Mouse (Mus musculus) forebrain, embryonic 10.5 days (tissue): ENCODE measurements around the gene Col4a1. TPM values are rescaled to one million over a fixed set of nuclear protein-coding genes. Genes with fewer than 3 reads are reported as not detected.
A peak's percentile ranks its signal among the peaks of the same experiment; 100 is the strongest.

Experiments used
- DNase-seq: peaks from one replicate; pipeline ENCODE4 v3.0.0-alpha.2; 2017; ENCODE audit warnings: low spot score; ENCODE audit errors: extremely low spot score
- H3K27ac ChIP-seq: fragments of 300-500 bp; sonication (generic); 2 replicates; pipeline ENCODE4 v1.5.1; 2016; ENCODE audit warnings: mild to moderate bottlenecking
- H3K27me3 ChIP-seq: fragments of 300-500 bp; sonication (generic); 2 replicates; pipeline ENCODE4 v1.6.1; 2016; ENCODE audit warnings: mild to moderate bottlenecking; ENCODE audit not compliant: poor library complexity, severe bottlenecking
- H3K36me3 ChIP-seq: fragments of 300-500 bp; sonication (generic); replicated peaks from 2 replicates; pipeline ENCODE4 v1.6.1; 2016; ENCODE audit warnings: mild to moderate bottlenecking, moderate library complexity
- H3K4me1 ChIP-seq: fragments of 300-500 bp; sonication (generic); 2 replicates; pipeline ENCODE4 v1.6.1; 2016
- H3K4me3 ChIP-seq: fragments of 300-500 bp; sonication (generic); 2 replicates; pipeline ENCODE4 v1.5.1; 2016; ENCODE audit warnings: mild to moderate bottlenecking, moderate library complexity
- H3K9me3 ChIP-seq: fragments of 300-500 bp; sonication (generic); 2 replicates; pipeline ENCODE4 v1.6.1; 2016; ENCODE audit warnings: mild to moderate bottlenecking, moderate library complexity
- WGBS: fragments of 180-500 bp; shearing (Covaris S2); methylation state at CpG from one replicate; pipeline ENCODE4 v1.1.7; 2016; 5-methylcytosine and 5-hydroxymethylcytosine counted together
- polyA plus RNA-seq: library from polyadenylated mRNA; unstranded; fragments of >200 nt; fragmentation: Nextera tagmentation; extraction: Ambion mirVana; gene quantifications from 2 replicates; pipeline ENCODE4 v1.2.1, GENCODE M21; 2016

The Col4a1 gene
- 123 and 129 TPM in 2 replicates for polyA plus RNA-seq

- peak; percentile 64 for DNase-seq
- H3K9me3 ChIP-seq: no peaks in the 10 kb centered on the region
- peak within 1 kb of the TSS; percentile 76 for H3K4me3 ChIP-seq
- WGBS: under 1% methylated on average over 86 of the region's 87 CpGs
- H3K27ac ChIP-seq: peak within 1 kb of the TSS; percentile 89
- peaks cover 97% of the 10 kb centered on the region for H3K27me3 ChIP-seq
- H3K36me3 ChIP-seq: peaks cover 6% of the 10 kb centered on the region
- peaks cover 88% of the 10 kb centered on the region for H3K4me1 ChIP-seq
These were observed at the start of gene Col4a1, which contains the start of gene Col4a2 for GRCm38 (mm10) chr8:11312349-11313175. Gene Col4a1, minus strand, starts transcription at chr8:11312826. Gene Col4a2, plus strand, starts transcription at chr8:11312805.

DNA sequence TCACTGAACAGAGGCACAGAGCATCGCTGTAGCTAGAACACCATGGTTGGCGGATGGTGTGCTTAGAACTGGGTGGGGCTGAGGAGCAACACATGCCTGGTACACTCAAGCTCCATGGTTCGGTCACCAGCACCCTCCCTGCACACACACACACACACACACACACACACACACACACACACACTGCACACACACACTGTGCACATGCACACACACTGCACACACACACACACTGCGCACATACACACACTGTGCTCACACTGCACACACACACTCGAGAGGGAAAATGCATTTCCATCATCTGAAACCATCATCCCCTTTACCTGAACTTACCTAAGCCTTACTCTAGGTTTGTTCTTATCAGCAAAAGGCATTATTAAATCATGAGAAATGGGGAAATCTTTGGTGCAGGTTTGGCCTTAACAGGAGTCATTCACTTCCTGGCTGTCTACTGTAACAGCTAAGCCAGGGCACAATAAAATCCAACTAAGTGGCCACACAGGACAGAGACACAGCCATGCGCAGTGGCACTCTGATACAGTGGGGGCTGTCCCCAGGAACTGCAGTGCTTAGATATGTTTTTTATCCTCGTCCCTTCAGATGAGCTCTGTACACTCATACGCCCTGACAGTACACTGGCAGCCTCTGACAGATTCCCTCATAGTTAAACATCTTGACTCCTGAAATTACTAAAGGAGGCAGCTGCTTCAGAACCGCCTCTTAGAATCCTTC, 49.1 kb upstream of the Col4a1 start:
- peaks cover 68% of the 10 kb centered on the region for H3K4me1 ChIP-seq
- H3K27me3 ChIP-seq: no peaks in the 10 kb centered on the region
- no peaks in the 10 kb centered on the region for H3K9me3 ChIP-seq
- H3K27ac ChIP-seq: peak overlapping the region; percentile 87
- no peak for DNase-seq
- H3K4me3 ChIP-seq: no peak overlapping the region
- WGBS: 70% methylated on average over 9 of the region's 9 CpGs
- peaks cover 7% of the 10 kb centered on the region for H3K36me3 ChIP-seq

GRCm38 (mm10) chr8:11359846-11360245, 47.2 kb upstream of the Col4a1 start:
- no peak for DNase-seq
- H3K4me3 ChIP-seq: no peak overlapping the region
- peaks cover 63% of the 10 kb centered on the region for H3K4me1 ChIP-seq
- H3K27ac ChIP-seq: peak overlapping the region; percentile 87
- 88% methylated on average over 5 of the region's 5 CpGs for WGBS
- peaks cover 12% of the 10 kb centered on the region for H3K36me3 ChIP-seq
- H3K9me3 ChIP-seq: no peaks in the 10 kb centered on the region
- no peaks in the 10 kb centered on the region for H3K27me3 ChIP-seq

- WGBS: 73% methylated on average over 7 of the region's 7 CpGs
- Histone ChIP-seq H3K4me1 (peaks cover 45% of the 10 kb centered on the region), H3K9me3 (no peaks in the 10 kb centered on the region), H3K4me3 (no peak overlapping the region), H3K27me3 (no peaks in the 10 kb centered on the region), H3K36me3 (peaks cover 21% of the 10 kb centered on the region), H3K27ac (peak overlapping the region; percentile 60)
- DNase-seq: no peak
These were observed 45.4 kb upstream of the Col4a1 start for GRCm38 (mm10) chr8:11357921-11358436.

DNA sequence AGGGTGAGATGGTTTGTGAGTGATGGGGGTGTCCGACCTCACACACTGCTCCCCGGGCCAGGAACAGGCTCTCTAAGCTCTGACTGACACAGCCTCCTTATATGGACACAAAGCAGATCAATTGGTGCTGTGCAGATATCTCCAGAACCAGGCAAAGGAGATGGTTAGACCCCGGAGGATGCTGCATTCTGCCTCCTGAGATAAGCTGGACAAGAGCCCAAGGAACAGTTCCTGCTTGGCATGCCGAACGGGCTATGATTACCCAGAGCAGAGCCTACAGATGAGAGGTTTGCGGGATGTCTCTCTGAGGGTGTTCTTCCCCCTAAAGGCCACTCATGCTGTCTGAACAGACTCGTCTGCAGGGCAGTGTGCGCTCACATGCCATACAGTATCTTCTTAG, 44.1 kb upstream of the Col4a1 start:
- WGBS: 92% methylated on average over 8 of the region's 8 CpGs

DNA sequence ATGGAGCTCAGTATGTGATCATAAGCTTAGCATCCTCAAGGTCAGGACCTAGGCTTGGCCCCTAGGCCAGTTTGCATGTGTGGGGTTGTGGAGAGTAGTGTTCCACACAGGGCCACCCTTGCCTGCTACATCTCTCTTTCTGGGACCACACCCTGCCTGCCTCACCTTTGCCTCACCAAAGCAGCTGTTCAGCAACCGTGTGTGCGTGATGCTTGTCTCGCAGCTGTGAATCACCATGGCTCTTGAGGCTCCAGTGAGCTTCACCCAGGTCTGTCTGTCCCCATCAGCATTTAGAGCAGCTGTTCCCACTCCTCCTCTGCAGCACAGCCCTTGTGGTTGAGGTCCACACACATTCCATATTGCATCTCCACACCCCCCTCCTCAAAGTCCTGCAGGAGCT, 43.3 kb upstream of the Col4a1 start:
- H3K27ac ChIP-seq: no peak overlapping the region
- no peak overlapping the region for H3K4me3 ChIP-seq
- H3K9me3 ChIP-seq: no peaks in the 10 kb centered on the region
- 97% methylated on average over 3 of the region's 3 CpGs for WGBS
- H3K27me3 ChIP-seq: no peaks in the 10 kb centered on the region
- no peak for DNase-seq
- H3K4me1 ChIP-seq: peaks cover 24% of the 10 kb centered on the region
- H3K36me3 ChIP-seq: peaks cover 21% of the 10 kb centered on the region

More for the DNA sequence above, 44.1 kb upstream of the Col4a1 start:
- H3K4me1 ChIP-seq: peaks cover 33% of the 10 kb centered on the region
- no peaks in the 10 kb centered on the region for H3K9me3 ChIP-seq
- H3K4me3 ChIP-seq: no peak overlapping the region
- no peak for DNase-seq
- H3K36me3 ChIP-seq: peaks cover 21% of the 10 kb centered on the region
- no peaks in the 10 kb centered on the region for H3K27me3 ChIP-seq
- no peak overlapping the region; the same call in 1 of the 2 replicates for H3K27ac ChIP-seq

- Histone ChIP-seq H3K27me3 (no peaks in the 10 kb centered on the region), H3K4me3 (no peak overlapping the region), H3K27ac (no peak overlapping the region), H3K4me1 (peaks cover 14% of the 10 kb centered on the region), H3K36me3 (peaks cover 21% of the 10 kb centered on the region), H3K9me3 (no peaks in the 10 kb centered on the region)
- WGBS: 92% methylated on average over 8 of the region's 8 CpGs
- no peak for DNase-seq
These were observed 42.3 kb upstream of the Col4a1 start for GRCm38 (mm10) chr8:11354800-11355451.

DNA sequence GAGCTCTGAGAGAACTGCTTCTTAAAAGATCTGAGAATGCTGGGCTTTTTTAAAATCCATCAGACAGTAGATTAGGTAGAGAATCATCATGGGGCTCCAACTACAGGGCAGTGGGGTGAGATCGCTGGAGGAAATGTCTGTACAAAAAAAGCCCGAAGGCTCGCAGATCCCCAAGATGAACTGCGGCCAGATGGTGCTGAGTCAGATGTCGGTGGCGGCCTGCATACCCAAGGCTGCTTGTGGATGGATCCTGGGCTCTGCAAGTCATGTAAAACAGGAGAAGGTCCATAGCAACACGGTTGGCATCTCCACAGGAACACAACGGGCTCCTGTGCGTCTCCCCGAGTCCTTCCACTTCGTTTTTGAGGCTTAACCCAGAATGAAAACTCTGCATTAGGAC, 39.9 kb upstream of the Col4a1 start:
- H3K27me3 ChIP-seq: no peaks in the 10 kb centered on the region
- H3K9me3 ChIP-seq: no peaks in the 10 kb centered on the region
- WGBS: 86% methylated on average over 11 of the region's 11 CpGs
- DNase-seq: no peak
- H3K27ac ChIP-seq: no peak overlapping the region
- no peaks in the 10 kb centered on the region; the same call in 1 of the 2 replicates for H3K4me1 ChIP-seq
- no peak overlapping the region for H3K4me3 ChIP-seq
- peaks cover 14% of the 10 kb centered on the region for H3K36me3 ChIP-seq

DNA sequence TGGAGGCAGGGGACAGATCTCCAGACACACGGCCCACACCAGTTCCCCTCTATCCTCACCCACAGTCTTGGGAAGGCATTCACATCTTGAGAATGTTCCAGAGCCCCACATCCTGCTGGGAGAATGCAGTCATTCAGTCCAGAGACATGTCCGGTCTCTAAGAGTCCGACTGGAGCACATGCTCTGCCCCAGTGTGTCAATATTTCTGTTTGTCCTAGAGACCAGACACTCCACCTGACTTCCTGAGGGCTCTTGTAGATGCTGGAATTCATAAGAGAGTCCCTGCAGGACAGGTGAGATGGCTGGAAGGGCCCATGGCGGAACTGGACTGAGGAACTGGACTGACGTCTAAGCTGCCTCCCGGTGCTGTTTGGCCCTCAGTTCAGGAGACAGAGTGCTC, 38.7 kb upstream of the Col4a1 start:
- DNase-seq: no peak

DNA sequence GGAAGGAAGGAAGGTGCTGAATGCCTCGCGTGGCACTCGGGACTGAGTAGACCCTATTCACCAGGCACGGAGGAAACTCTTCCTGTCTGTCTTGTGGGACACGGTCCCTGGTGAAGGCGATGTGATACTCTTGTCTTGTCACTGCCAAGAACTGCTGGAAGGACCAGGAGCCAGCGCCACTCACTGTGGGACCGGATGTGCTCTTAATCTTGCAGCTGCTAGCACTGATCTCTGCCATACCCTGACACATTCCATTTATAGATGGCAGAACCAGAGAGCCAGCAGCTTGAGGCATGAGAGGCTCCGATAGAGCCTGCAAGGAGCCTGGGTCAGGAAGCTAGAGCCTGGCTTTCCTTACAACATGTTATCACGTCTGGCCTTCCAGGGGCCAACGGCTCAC, 36.0 kb upstream of the Col4a1 start:
- no peaks in the 10 kb centered on the region for H3K9me3 ChIP-seq
- H3K4me1 ChIP-seq: peaks cover 5% of the 10 kb centered on the region; the same call in 1 of the 2 replicates
- 92% methylated on average over 11 of the region's 11 CpGs for WGBS
- no peak overlapping the region for H3K4me3 ChIP-seq
- H3K27me3 ChIP-seq: no peaks in the 10 kb centered on the region
- no peaks in the 10 kb centered on the region for H3K36me3 ChIP-seq
- H3K27ac ChIP-seq: no peak overlapping the region
- DNase-seq: no peak

More for the DNA sequence above, 38.7 kb upstream of the Col4a1 start:
- Histone ChIP-seq H3K9me3 (no peaks in the 10 kb centered on the region), H3K36me3 (peaks cover 14% of the 10 kb centered on the region), H3K4me1 (peaks cover 3% of the 10 kb centered on the region; the same call in 1 of the 2 replicates), H3K27me3 (no peaks in the 10 kb centered on the region), H3K27ac (no peak overlapping the region), H3K4me3 (no peak overlapping the region)
- WGBS: 92% methylated on average over 6 of the region's 6 CpGs

DNA sequence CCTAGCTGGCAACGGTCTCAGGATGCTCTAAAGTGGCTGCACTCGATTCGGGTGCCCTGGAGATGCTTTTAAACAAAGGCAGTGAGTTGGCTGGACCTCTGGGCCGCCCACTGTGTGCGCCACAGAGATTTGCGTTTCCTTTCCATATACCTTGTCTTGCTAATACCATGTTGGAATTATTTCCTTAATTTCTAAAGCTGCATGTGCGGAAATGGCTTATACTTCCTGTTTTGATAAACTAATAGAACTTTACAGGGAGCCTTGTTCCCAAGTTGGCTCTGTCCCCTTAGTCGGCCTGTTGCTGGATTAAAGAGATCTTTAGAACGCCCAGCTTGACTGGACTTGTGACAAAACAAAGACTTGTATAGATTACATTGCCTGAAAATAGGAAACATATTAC, 35.1 kb upstream of the Col4a1 start:
- Histone ChIP-seq H3K27me3 (no peaks in the 10 kb centered on the region), H3K9me3 (no peaks in the 10 kb centered on the region), H3K4me1 (peaks cover 5% of the 10 kb centered on the region; the same call in 1 of the 2 replicates), H3K4me3 (no peak overlapping the region), H3K27ac (peak overlapping the region; percentile 20; the same call in 1 of the 2 replicates), H3K36me3 (0 out of 2 replicates have a peak, but pooled peaks cover under 1% of the 10 kb centered on the region)
- DNase-seq: no peak
- 89% methylated on average over 9 of the region's 9 CpGs for WGBS

GRCm38 (mm10) chr8:11346225-11346624, 33.6 kb upstream of the Col4a1 start:
- no peaks in the 10 kb centered on the region for H3K9me3 ChIP-seq
- peaks cover 5% of the 10 kb centered on the region; the same call in 1 of the 2 replicates for H3K4me1 ChIP-seq
- 0 out of 2 replicates have a peak, but pooled peaks cover 3% of the 10 kb centered on the region for H3K36me3 ChIP-seq
- 91% methylated on average over 10 of the region's 10 CpGs for WGBS
- DNase-seq: no peak
- no peak overlapping the region for H3K4me3 ChIP-seq
- H3K27me3 ChIP-seq: no peaks in the 10 kb centered on the region
- H3K27ac ChIP-seq: no peak overlapping the region
